8 mouse cellular contexts compared by ENCODE assay signal in genomic region chr17:34203444-34203843, GRCm38 (mm10). TPM values are rescaled to one million over a fixed set of nuclear protein-coding genes. Genes with fewer than 3 reads are reported as not detected.
DNase-seq lines count a peak whose midpoint lies in the region; ATAC-seq lines count a peak whose summit lies in the region.

Tap2 (plus strand) TSS chr17:34203527.

- no peaks in the 10 kb centered on the region for H3K9me3 ChIP-seq in megakaryocyte, embryonic 14.5 days
- H3K9me3 ChIP-seq in heart, embryonic 13.5 days: no peaks in the 10 kb centered on the region
- no peaks in the 10 kb centered on the region for H3K9me3 ChIP-seq in limb, embryonic 15.5 days
- no peaks in the 10 kb centered on the region for H3K9me3 ChIP-seq in stomach, embryonic 14.5 days (ENCODE audit: control insufficient read depth, low read depth, low read length)

- 67% methylated on average over 5 of the region's 5 CpGs for WGBS in heart, embryonic 13.5 days
- WGBS in limb, embryonic 15.5 days: 76% methylated on average over 5 of the region's 5 CpGs
- WGBS in stomach, embryonic 14.5 days: 69% methylated on average over 5 of the region's 5 CpGs

- DNase-seq in adrenal gland, postnatal 25 days: no peak
- no peak for DNase-seq in right cerebral cortex, postnatal 4 days
- no peak for DNase-seq in lung, postnatal 25 days (ENCODE audit: low spot score)

- peak within 1 kb of the TSS; percentile 99 for H3K4me2 ChIP-seq in heart, embryonic 13.5 days
- peak within 1 kb of the TSS; percentile 87 for H3K4me2 ChIP-seq in limb, embryonic 15.5 days
- peak within 1 kb of the TSS; percentile 97 for H3K4me2 ChIP-seq in stomach, embryonic 14.5 days (replicated peaks; ENCODE audit: low read depth, low read length)

- H3K4me3 ChIP-seq in megakaryocyte, embryonic 14.5 days (replicated peaks): peak within 1 kb of the TSS; percentile 99
- H3K4me3 ChIP-seq in heart, embryonic 13.5 days: peak within 1 kb of the TSS; percentile 86
- H3K4me3 ChIP-seq in limb, embryonic 15.5 days: peak within 1 kb of the TSS; percentile 72
- H3K4me3 ChIP-seq in stomach, embryonic 14.5 days (ENCODE audit: low read depth, low read length): peak within 1 kb of the TSS; percentile 70

- H3K4me1 ChIP-seq in megakaryocyte, embryonic 14.5 days: peaks cover 77% of the 10 kb centered on the region
- peaks cover 9% of the 10 kb centered on the region for H3K4me1 ChIP-seq in heart, embryonic 13.5 days
- peaks cover 9% of the 10 kb centered on the region for H3K4me1 ChIP-seq in limb, embryonic 15.5 days
- H3K4me1 ChIP-seq in stomach, embryonic 14.5 days (ENCODE audit: control insufficient read depth, insufficient read depth, low read length): 0 out of 2 replicates have a peak, but pooled peaks cover 7% of the 10 kb centered on the region

- H3K9ac ChIP-seq in heart, embryonic 13.5 days: peak within 1 kb of the TSS; percentile 87
- H3K9ac ChIP-seq in limb, embryonic 15.5 days: peak within 1 kb of the TSS; percentile 59
- H3K9ac ChIP-seq in stomach, embryonic 14.5 days (replicated peaks; ENCODE audit: low read depth, low read length): peak within 1 kb of the TSS; percentile 50

- no peak within 1 kb of the TSS for H3K27ac ChIP-seq in heart, embryonic 13.5 days (replicated peaks)
- no peak within 1 kb of the TSS for H3K27ac ChIP-seq in limb, embryonic 15.5 days
- H3K27ac ChIP-seq in stomach, embryonic 14.5 days (ENCODE audit: low read length): no peak within 1 kb of the TSS

- H3K27me3 ChIP-seq in megakaryocyte, embryonic 14.5 days (replicated peaks): peaks cover 4% of the 10 kb centered on the region
- H3K27me3 ChIP-seq in heart, embryonic 13.5 days (replicated peaks): peaks cover 83% of the 10 kb centered on the region
- H3K27me3 ChIP-seq in limb, embryonic 15.5 days: peaks cover 54% of the 10 kb centered on the region
- H3K27me3 ChIP-seq in stomach, embryonic 14.5 days (ENCODE audit: control insufficient read depth, insufficient read depth, low read length): peaks cover 6% of the 10 kb centered on the region; the same call in 1 of the 2 replicates

- H3K36me3 ChIP-seq in megakaryocyte, embryonic 14.5 days (replicated peaks; ENCODE audit: low read length): peaks cover 40% of the 10 kb centered on the region
- no peaks in the 10 kb centered on the region for H3K36me3 ChIP-seq in heart, embryonic 13.5 days
- no peaks in the 10 kb centered on the region for H3K36me3 ChIP-seq in limb, embryonic 15.5 days
- no peaks in the 10 kb centered on the region for H3K36me3 ChIP-seq in stomach, embryonic 14.5 days (ENCODE audit: control insufficient read depth, insufficient read depth, low read length)

- ATAC-seq in megakaryocyte, adult 5-6 weeks (ENCODE audit: poor library complexity, severe bottlenecking): no peak
- ATAC-seq in heart, embryonic 13.5 days (ENCODE audit: extremely low read depth, insufficient number of reproducible peaks, low FRiP score, low TSS enrichment): no peak
- no peak for ATAC-seq in limb, embryonic 15.5 days (ENCODE audit: insufficient number of reproducible peaks, low FRiP score, low TSS enrichment, low read depth)
- no peak for ATAC-seq in stomach, embryonic 14.5 days (ENCODE audit: insufficient number of reproducible peaks, insufficient read depth, low FRiP score, low read depth)

RNA-seq across cellular contexts. Expression of gene Tap2, which starts in this region (rescaled TPM):
- polyA plus RNA-seq in megakaryocyte, embryonic 14.5 days (2012; ENCODE audit: insufficient read depth, low replicate concordance): 87.3 and 103 TPM in 2 replicates
- total RNA-seq in megakaryocyte, adult 5-6 weeks (2015): 6.4 and 7.1 TPM in 2 replicates
- 34.2 and 35.9 TPM in 2 replicates for total RNA-seq in megakaryocyte, adult 5-6 weeks (2017)
- total RNA-seq in adrenal gland, postnatal 25 days (2021): 43.1 and 56.6 TPM in 2 replicates
- polyA plus RNA-seq in heart, embryonic 13.5 days (2015; fragmentation: Nextera tagmentation; extraction: Ambion mirVana): 1.8 and 2.1 TPM in 2 replicates
- 5.9 and 6.1 TPM in 2 replicates for polyA plus RNA-seq in limb, embryonic 15.5 days (2015; fragmentation: Nextera tagmentation; extraction: Ambion mirVana)
- polyA plus RNA-seq in stomach, embryonic 14.5 days (2014; fragmentation: Nextera tagmentation; extraction: Ambion mirVana): 1.6 and 2.4 TPM in 2 replicates

Comparison
In these comparisons a context has a peak if more than half of its experiments do, and no peak if none do; other contexts are left out.
1. RNA of gene Tap2 (polyA plus RNA-seq): 87.3 to 103 TPM in megakaryocyte, embryonic 14.5 days; 5.9 to 6.1 TPM in limb, embryonic 15.5 days, 1.6 to 2.4 TPM in stomach, embryonic 14.5 days and 1.8 to 2.1 TPM in heart, embryonic 13.5 days; every median in the first group is over 10 times any median in the second.
2. Peak in every context shown above with its lines, with median percentiles within 50 percentile points of each other: H3K4me3 ChIP-seq, H3K4me2 ChIP-seq and H3K9ac ChIP-seq.